Mouse (Mus musculus) brain, embryonic 14.5 days (tissue): ENCODE measurements around the gene Mtx3.

Experiments
- CTCF ChIP-seq: fragments of 200-500 bp; IDR thresholded peaks from 2 replicates; pipeline ENCODE4 v1.5.1; 2012; ENCODE audit warnings: inconsistent platforms, mild to moderate bottlenecking, moderate library complexity, borderline replicate concordance; ENCODE audit not compliant: insufficient read depth, insufficient read length; ENCODE audit errors: extremely low read depth
- POLR2A ChIP-seq: fragments of 200-500 bp; IDR thresholded peaks from 2 replicates; pipeline ENCODE4 v1.6.1; 2012; ENCODE audit warnings: mild to moderate bottlenecking, inconsistent platforms, borderline replicate concordance; ENCODE audit not compliant: poor library complexity, insufficient read depth, insufficient read length, severe bottlenecking; ENCODE audit errors: extremely low read depth

DNA sequence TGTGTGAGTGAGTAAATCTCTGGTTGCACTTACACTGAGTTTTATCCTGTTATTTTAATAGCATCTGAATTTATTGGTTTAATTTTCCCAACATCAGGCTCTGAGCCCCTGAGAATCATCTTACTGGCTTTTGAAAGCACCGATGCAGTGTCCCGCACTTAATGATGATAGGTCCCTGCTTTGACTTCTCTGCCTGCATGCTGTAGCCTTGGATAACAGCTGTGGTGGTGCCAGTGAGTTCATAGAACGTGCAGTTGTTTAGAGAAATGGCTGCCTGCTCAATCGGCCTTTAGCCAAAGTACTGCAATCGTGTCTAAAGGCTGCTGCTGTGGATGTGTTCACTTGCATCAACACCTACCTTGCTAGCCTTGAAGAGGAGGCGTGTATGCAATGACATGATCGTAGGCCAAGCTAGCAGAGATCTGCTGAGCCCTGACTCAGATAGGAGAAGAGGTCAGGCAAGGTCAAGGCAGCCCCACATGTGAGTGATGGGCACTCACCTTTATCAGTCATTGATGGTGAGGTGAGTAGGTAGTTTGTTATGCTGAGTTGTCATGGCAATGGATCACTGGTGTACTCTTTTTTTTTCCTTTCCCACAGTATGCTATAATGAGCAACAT is 45.1 kb upstream of the Mtx3 start:
- TF ChIP-seq POLR2A, result no peak
- TF ChIP-seq CTCF, result no peak
